Mouse (Mus musculus) intestine, postnatal 0 days (tissue): ENCODE results near the gene Batf. TPM values are rescaled to one million over a fixed set of nuclear protein-coding genes. Genes with fewer than 3 reads are reported as not detected.

Source experiments
- ATAC-seq: fragments of 200-750 bp; cut with Nextera tagmentation; 2 replicates; pipeline ENCODE4 v1.8.0; 2017; ENCODE audit warnings: mild to moderate bottlenecking, moderate TSS enrichment, moderate library complexity
- H3K27ac ChIP-seq: fragments of 300-500 bp; sonication (generic); 2 replicates; pipeline ENCODE4 v1.5.1; 2014; ENCODE audit warnings: mild to moderate bottlenecking, low read depth, low read length, moderate library complexity
- H3K27me3 ChIP-seq: fragments of 300-500 bp; sonication (generic); replicated peaks from 2 replicates; pipeline ENCODE4 v1.6.1; 2014; ENCODE audit warnings: low read length, mixed read lengths; ENCODE audit not compliant: control insufficient read depth, insufficient read depth
- H3K36me3 ChIP-seq: fragments of 300-500 bp; sonication (generic); 2 replicates; pipeline ENCODE4 v1.6.1; 2014; ENCODE audit warnings: mild to moderate bottlenecking, moderate library complexity; ENCODE audit not compliant: control insufficient read depth, insufficient read depth
- H3K4me1 ChIP-seq: fragments of 300-500 bp; sonication (generic); replicated peaks from 2 replicates; pipeline ENCODE4 v1.6.1; 2014; ENCODE audit warnings: antibody characterized with exemption, low read length, mixed read lengths; ENCODE audit not compliant: control insufficient read depth, insufficient read depth
- H3K4me2 ChIP-seq: fragments of 300-500 bp; sonication (generic); replicated peaks from 2 replicates; pipeline ENCODE4 v1.6.1; 2014; ENCODE audit warnings: low read depth, mild to moderate bottlenecking, moderate library complexity
- H3K4me3 ChIP-seq: fragments of 300-500 bp; sonication (generic); 2 replicates; pipeline ENCODE4 v1.5.1; 2014; ENCODE audit warnings: low read depth, low read length
- H3K9ac ChIP-seq: fragments of 300-500 bp; sonication (generic); 2 replicates; pipeline ENCODE4 v1.6.1; 2014; ENCODE audit warnings: mild to moderate bottlenecking, low read depth, low read length
- H3K9me3 ChIP-seq: fragments of 300-500 bp; sonication (generic); 2 replicates; pipeline ENCODE4 v1.6.1; 2016; ENCODE audit warnings: mixed run types; ENCODE audit not compliant: control insufficient read depth
- CTCF ChIP-seq: sonication (generic); IDR thresholded peaks from 2 replicates; pipeline ENCODE4 v1.5.1; 2016; ENCODE audit warnings: low read depth, mild to moderate bottlenecking, control low read depth, antibody characterized with exemption, moderate library complexity
- WGBS: fragments of 180-500 bp; shearing (Covaris S2); extraction: QIAGEN DNeasy Blood & Tissue Kit; methylation state at CpG from one replicate; pipeline ENCODE4 v1.1.7; 2014; 5-methylcytosine and 5-hydroxymethylcytosine counted together
- polyA plus RNA-seq: library from polyadenylated mRNA; unstranded; fragments of >200 nt; fragmentation: Nextera tagmentation; extraction: Ambion mirVana; gene quantifications from 2 replicates; pipeline ENCODE4 v1.2.1, GENCODE M21; 2015

The Batf gene
- polyA plus RNA-seq, 1 experiment from 2014 or later: 2.5 TPM

DNA sequence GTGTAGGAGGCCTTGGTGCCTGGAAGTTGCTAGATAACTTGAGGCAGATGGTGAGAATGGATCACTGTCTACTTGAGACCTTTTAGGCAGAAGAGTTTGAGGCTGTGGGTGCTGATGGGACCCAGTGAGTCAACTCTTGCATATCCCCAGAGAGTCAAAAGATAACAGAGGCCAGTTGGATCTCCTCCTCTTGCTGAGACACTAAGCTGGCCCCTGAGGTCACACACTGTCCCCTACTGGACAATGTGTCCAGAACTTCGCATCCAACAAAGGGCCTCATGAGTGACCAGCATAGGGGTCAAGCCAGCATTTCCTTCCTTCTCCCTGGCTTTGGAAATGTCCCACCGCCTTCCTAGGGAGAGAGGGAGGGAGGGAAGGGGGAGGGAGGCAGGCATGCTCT is 6.7 kb upstream of the Batf start:
- no peak for TF ChIP-seq CTCF
- no peaks in the 10 kb centered on the region for H3K9me3 ChIP-seq
- H3K4me2 ChIP-seq: no peak overlapping the region
- H3K4me1 ChIP-seq: no peaks in the 10 kb centered on the region
- H3K4me3 ChIP-seq: no peak overlapping the region
- H3K9ac ChIP-seq: no peak overlapping the region
- ATAC-seq: no peak
- WGBS: 55% methylated on average over 2 of the region's 2 CpGs
- no peaks in the 10 kb centered on the region for H3K36me3 ChIP-seq
- H3K27ac ChIP-seq: no peak overlapping the region
- no peaks in the 10 kb centered on the region for H3K27me3 ChIP-seq

DNA sequence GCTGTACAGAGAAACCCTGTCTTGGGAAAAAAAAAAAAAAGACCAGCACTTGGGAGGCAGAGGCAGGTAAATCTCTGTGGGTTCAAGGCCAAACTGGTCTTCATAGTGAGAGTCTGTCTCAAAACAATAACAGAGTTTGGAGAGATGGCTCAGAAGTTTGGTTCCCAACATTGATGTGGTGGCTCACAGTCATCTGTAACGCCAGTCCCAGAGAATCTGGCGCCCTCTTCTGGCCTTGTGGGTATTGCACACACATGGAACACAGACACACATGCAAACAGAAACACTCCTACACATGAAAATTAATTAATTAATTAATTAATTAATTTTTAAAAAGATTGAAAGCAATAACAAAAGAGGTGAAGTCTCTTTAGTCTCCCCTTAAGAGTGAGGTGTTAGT is 4.1 kb upstream of the Batf start:
- no peak overlapping the region for H3K4me2 ChIP-seq
- peak; percentile 37 for TF ChIP-seq CTCF
- no peak for ATAC-seq
- WGBS: 35% methylated on average over 2 of the region's 2 CpGs
- H3K4me3 ChIP-seq: no peak overlapping the region
- H3K27me3 ChIP-seq: no peaks in the 10 kb centered on the region
- no peaks in the 10 kb centered on the region for H3K4me1 ChIP-seq
- H3K36me3 ChIP-seq: no peaks in the 10 kb centered on the region
- no peaks in the 10 kb centered on the region for H3K9me3 ChIP-seq
- no peak overlapping the region for H3K9ac ChIP-seq
- H3K27ac ChIP-seq: no peak overlapping the region

DNA sequence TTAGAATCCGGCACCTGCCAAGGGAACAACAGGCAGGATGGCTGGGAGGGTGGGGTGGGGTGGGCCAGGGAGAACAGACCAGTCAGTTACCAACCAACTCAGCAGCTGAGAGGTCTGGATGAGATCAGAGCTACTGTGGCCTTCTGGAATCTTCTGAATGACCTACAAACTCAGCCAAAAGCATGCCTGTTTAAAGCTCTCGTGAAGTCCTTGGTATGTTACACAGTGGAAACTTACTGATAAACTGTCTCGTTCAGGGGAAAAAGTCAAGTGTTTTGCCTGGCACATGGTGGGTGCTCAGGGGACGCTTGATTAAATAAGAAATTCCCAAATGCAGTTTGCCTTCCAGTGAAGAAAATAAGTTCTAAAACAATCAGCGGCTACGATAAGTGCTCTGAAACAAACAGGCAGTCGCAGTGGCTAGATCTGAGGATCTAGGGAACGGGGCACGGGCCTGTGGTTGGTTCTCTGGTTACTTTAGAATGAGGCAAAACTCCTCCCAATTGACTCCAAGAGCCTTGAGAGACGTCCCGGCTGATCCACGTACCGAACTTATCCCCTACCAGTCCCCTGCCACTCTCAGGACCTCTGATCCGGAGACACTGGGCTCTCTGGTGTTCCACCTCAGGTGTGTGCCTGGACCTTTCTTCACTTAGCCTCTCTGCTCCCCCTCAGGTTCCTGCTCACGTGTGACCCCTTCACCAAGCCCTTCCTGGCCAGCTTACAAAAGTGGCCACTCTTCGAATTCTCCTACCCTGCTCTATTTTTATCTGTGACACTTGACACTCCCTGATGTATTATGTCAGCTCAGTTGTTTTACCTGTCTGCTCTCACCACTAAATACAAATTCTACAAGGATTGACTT is 1.8 kb upstream of the Batf start:
- Histone ChIP-seq H3K9ac (no peak overlapping the region), H3K4me1 (no peaks in the 10 kb centered on the region), H3K27me3 (no peaks in the 10 kb centered on the region), H3K27ac (no peak overlapping the region), H3K36me3 (no peaks in the 10 kb centered on the region), H3K4me2 (no peak overlapping the region), H3K9me3 (no peaks in the 10 kb centered on the region), H3K4me3 (no peak overlapping the region)
- ATAC-seq: no peak
- TF ChIP-seq CTCF: no peak
- WGBS: 77% methylated on average over 16 of the region's 16 CpGs

DNA sequence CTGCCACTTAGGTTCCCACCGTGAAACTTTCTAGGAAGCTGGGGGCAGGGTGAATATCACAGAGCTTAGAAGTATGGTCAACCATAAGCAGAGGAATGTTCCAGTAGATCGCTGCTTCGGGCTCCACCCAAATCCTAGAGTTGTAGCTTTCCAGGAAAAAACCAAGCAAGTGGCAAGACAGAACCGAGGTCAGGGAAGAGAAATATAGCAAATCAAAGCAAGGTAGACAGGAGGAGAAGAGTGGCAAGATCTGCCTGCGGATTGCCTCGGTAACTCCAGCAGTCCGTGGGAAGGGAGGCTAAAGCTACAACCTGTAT is 706 bp downstream of the Batf start:
- Histone ChIP-seq H3K27me3 (no peaks in the 10 kb centered on the region), H3K9me3 (no peaks in the 10 kb centered on the region), H3K4me2 (peak overlapping the region; percentile 49), H3K4me1 (no peaks in the 10 kb centered on the region), H3K9ac (no peak overlapping the region), H3K4me3 (peak overlapping the region; percentile 4; the same call in 1 of the 2 replicates), H3K27ac (no peak overlapping the region), H3K36me3 (no peaks in the 10 kb centered on the region)
- no peak for ATAC-seq
- no peak for TF ChIP-seq CTCF
- WGBS: 59% methylated on average over 7 of the region's 7 CpGs

DNA sequence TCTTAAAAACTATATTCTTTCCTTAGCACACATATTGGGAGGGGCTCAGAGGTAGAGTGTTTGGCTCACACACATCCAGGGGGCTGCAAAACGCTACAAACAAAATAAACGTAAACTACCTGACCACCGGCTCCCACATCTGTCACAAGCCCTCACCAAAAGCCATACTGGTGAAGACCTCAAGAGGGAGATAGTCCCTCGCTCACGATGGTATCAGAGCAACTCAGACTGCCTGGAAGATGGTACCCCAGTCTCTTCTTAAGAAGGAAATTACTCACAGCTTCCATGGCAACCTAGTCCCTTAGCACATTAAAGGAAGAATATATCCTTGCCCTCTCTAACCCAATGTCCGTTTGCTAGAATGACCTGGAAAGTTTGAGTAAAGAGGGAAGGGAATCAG is 1.4 kb downstream of the Batf start:
- Histone ChIP-seq H3K36me3 (no peaks in the 10 kb centered on the region), H3K9ac (no peak overlapping the region), H3K27me3 (no peaks in the 10 kb centered on the region), H3K9me3 (no peaks in the 10 kb centered on the region), H3K4me2 (no peak overlapping the region), H3K4me1 (no peaks in the 10 kb centered on the region), H3K27ac (no peak overlapping the region), H3K4me3 (no peak overlapping the region)
- 62% methylated on average over 6 of the region's 6 CpGs for WGBS
- peak; percentile 49 for TF ChIP-seq CTCF
- no peak for ATAC-seq

DNA sequence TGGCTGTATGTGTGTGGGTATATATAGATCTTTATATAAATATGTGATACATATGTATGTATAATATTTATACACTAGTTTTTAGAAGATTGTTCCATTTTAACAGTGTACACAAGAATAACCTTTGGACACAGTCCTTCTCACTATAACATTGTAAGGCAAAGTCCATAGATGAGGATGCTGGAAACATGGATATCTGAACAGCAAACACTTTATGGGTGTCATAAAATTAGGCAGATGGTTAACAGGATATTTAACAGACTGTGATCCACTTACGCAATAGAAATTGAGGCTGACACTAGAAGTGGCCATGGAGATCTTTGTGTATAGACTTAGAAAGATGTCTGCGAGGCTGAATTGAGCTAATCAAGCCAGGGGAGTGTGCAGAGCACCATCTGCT is 9.3 kb downstream of the Batf start:
- WGBS: 33% methylated on average over 2 of the region's 2 CpGs
- Histone ChIP-seq H3K9ac (no peak overlapping the region), H3K9me3 (no peaks in the 10 kb centered on the region), H3K4me2 (no peak overlapping the region), H3K27me3 (no peaks in the 10 kb centered on the region), H3K27ac (no peak overlapping the region), H3K36me3 (no peaks in the 10 kb centered on the region), H3K4me1 (0 out of 2 replicates have a peak, but pooled peaks cover 5% of the 10 kb centered on the region), H3K4me3 (no peak overlapping the region)
- peak; percentile 85 for ATAC-seq
- TF ChIP-seq CTCF: no peak
